Mouse (Mus musculus): ENCODE measurements around the gene Nup210. TPM values are rescaled to one million over a fixed set of nuclear protein-coding genes. Genes with fewer than 3 reads are reported as not detected.
A peak's percentile ranks its signal among the peaks of the same experiment; 100 is the strongest.

Gene Nup210
- polyA plus RNA-seq, 1 experiment from 2014 or later = 15.8 TPM

GRCm38 (mm10) chr6:90988299-90988625 is 128.4 kb downstream of the Nup210 start:
- peaks cover 4% of the 10 kb centered on the region for H3K27me3 ChIP-seq (ENCODE audit: control insufficient read depth, insufficient read depth, low read length)
- ATAC-seq (ENCODE audit: low FRiP score) (peak; percentile 41), DNase-seq (ENCODE audit: low spot score, missing footprints) (no peak)
- WGBS = under 1% methylated on average over 31 of the region's 59 CpGs
- H3K9me3 ChIP-seq (ENCODE audit: control insufficient read depth, low read length) = no peaks in the 10 kb centered on the region; the same call in 1 of the 2 replicates
- peak overlapping the region; percentile 70 for H3K4me3 ChIP-seq (ENCODE audit: low read depth, low read length)
- H3K4me1 ChIP-seq (ENCODE audit: control insufficient read depth, insufficient read depth, low read length) = peaks cover 10% of the 10 kb centered on the region; the same call in 1 of the 2 replicates
- H3K36me3 ChIP-seq (ENCODE audit: control insufficient read depth, insufficient read depth, low read length) = no peaks in the 10 kb centered on the region
- peak overlapping the region; percentile 73 for H3K9ac ChIP-seq (ENCODE audit: low read length)
- peak overlapping the region; percentile 51; the same call in 1 of the 2 replicates for H3K27ac ChIP-seq (ENCODE audit: low read depth, low read length)
- peak overlapping the region; percentile 100 for H3K4me2 ChIP-seq

- Histone ChIP-seq H3K36me3 (ENCODE audit: control insufficient read depth, insufficient read depth, low read length) (no peaks in the 10 kb centered on the region), H3K4me1 (ENCODE audit: control insufficient read depth, insufficient read depth, low read length) (peaks cover 10% of the 10 kb centered on the region; the same call in 1 of the 2 replicates), H3K27me3 (ENCODE audit: control insufficient read depth, insufficient read depth, low read length) (peaks cover 4% of the 10 kb centered on the region), H3K27ac (ENCODE audit: low read depth, low read length) (0 out of 2 replicates have a peak overlapping the region, but pooled peaks have one; percentile 51), H3K9ac (ENCODE audit: low read length) (peak overlapping the region; percentile 73), H3K4me2 (peak overlapping the region; percentile 100), H3K4me3 (ENCODE audit: low read depth, low read length) (peak overlapping the region; percentile 70), H3K9me3 (ENCODE audit: control insufficient read depth, low read length) (no peaks in the 10 kb centered on the region; the same call in 1 of the 2 replicates)
- peak; percentile 95 for DNase-seq (ENCODE audit: low spot score, missing footprints)
- ATAC-seq (ENCODE audit: low FRiP score) = peak; percentile 17; the same call in 1 of the 2 replicates
- under 1% methylated on average over 55 of the region's 76 CpGs for WGBS
These were observed 128.9 kb downstream of the Nup210 start for GRCm38 (mm10) chr6:90987561-90988298.

- 57% methylated on average over 3 of the region's 3 CpGs for WGBS
- ATAC-seq (ENCODE audit: low FRiP score) = no peak
These were observed 132.5 kb downstream of the Nup210 start for GRCm38 (mm10) chr6:90984101-90984500.

DNA sequence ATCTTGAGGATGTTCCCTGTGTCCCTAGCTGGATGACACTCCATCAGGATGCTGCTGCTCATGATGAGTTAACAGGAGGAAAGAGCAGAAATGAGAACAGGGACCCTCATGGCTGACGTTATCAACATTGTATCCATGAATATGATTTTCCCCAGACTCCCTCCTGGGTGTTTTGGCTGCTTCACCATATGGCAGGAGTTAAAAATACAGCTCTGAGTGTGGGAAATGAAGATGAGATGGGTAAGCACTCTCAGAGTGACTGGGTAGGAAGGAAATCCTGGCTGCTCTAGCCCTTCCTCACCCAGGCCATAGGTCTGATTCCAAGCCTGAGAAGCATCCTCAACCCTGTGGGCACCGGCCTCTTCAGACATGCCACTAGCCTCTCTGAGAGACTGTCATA is 142.3 kb downstream of the Nup210 start:
- no peaks in the 10 kb centered on the region for H3K27me3 ChIP-seq (ENCODE audit: control insufficient read depth, insufficient read depth, low read length)
- no peak overlapping the region for H3K27ac ChIP-seq (ENCODE audit: low read depth, low read length)
- H3K4me2 ChIP-seq = no peak overlapping the region
- no peaks in the 10 kb centered on the region for H3K9me3 ChIP-seq (ENCODE audit: control insufficient read depth, low read length)
- DNase-seq (ENCODE audit: low spot score, missing footprints) = no peak
- H3K9ac ChIP-seq (ENCODE audit: low read length) = no peak overlapping the region
- peaks cover 4% of the 10 kb centered on the region; the same call in 1 of the 2 replicates for H3K4me1 ChIP-seq (ENCODE audit: control insufficient read depth, insufficient read depth, low read length)
- 80% methylated on average over 2 of the region's 2 CpGs for WGBS
- no peak for ATAC-seq (ENCODE audit: low FRiP score)
- no peak overlapping the region for H3K4me3 ChIP-seq (ENCODE audit: low read depth, low read length)
- no peaks in the 10 kb centered on the region for H3K36me3 ChIP-seq (ENCODE audit: control insufficient read depth, insufficient read depth, low read length)

More at GRCm38 (mm10) chr6:90984101-90984500, 132.5 kb downstream of the Nup210 start:
- no peak overlapping the region for H3K4me2 ChIP-seq
- DNase-seq (ENCODE audit: low spot score, missing footprints) = no peak
- H3K4me1 ChIP-seq (ENCODE audit: control insufficient read depth, insufficient read depth, low read length) = peaks cover 10% of the 10 kb centered on the region; the same call in 1 of the 2 replicates
- no peak overlapping the region for H3K9ac ChIP-seq (ENCODE audit: low read length)
- H3K36me3 ChIP-seq (ENCODE audit: control insufficient read depth, insufficient read depth, low read length) = no peaks in the 10 kb centered on the region
- no peak overlapping the region for H3K27ac ChIP-seq (ENCODE audit: low read depth, low read length)
- H3K4me3 ChIP-seq (ENCODE audit: low read depth, low read length) = no peak overlapping the region
- peaks cover 4% of the 10 kb centered on the region for H3K27me3 ChIP-seq (ENCODE audit: control insufficient read depth, insufficient read depth, low read length)
- H3K9me3 ChIP-seq (ENCODE audit: control insufficient read depth, low read length) = no peaks in the 10 kb centered on the region

DNA sequence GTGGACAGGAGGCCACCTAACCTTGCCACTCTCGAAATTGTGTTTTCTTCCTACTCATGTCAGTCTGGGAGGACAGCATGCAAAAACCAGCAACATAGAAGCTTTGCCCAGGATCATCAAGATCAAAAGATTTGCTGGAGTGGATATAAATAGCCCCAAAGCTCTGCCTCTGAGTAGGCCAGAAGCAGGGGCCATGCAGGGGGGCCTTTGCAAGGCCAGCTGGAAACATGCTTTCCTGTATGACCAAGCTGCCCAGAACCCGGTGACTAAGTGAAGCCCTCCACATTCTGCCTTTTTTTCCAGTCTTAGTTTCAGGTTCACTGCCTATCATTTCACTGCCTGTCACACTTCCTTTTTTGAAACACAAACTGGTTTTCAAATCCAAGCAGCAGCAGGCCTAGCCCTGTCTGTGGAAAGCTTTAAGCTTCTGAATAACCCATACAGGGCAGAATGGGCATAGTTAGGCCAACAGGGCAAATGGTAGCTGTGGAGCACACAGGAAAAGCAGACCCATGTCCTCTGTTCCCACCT is 147.2 kb downstream of the Nup210 start:
- WGBS = 53% methylated on average over 2 of the region's 2 CpGs
- no peaks in the 10 kb centered on the region for H3K36me3 ChIP-seq (ENCODE audit: control insufficient read depth, insufficient read depth, low read length)
- peak overlapping the region; percentile 20; the same call in 1 of the 2 replicates for H3K27ac ChIP-seq (ENCODE audit: low read depth, low read length)

More for the DNA sequence above, 147.2 kb downstream of the Nup210 start:
- DNase-seq (ENCODE audit: low spot score, missing footprints) (no peak), ATAC-seq (ENCODE audit: low FRiP score) (no peak)
- Histone ChIP-seq H3K4me3 (ENCODE audit: low read depth, low read length) (no peak overlapping the region), H3K9me3 (ENCODE audit: control insufficient read depth, low read length) (no peaks in the 10 kb centered on the region), H3K4me2 (no peak overlapping the region), H3K4me1 (ENCODE audit: control insufficient read depth, insufficient read depth, low read length) (peaks cover 5% of the 10 kb centered on the region; the same call in 1 of the 2 replicates), H3K9ac (ENCODE audit: low read length) (no peak overlapping the region), H3K27me3 (ENCODE audit: control insufficient read depth, insufficient read depth, low read length) (no peaks in the 10 kb centered on the region)

Other genes starting within 250 kb of the Nup210 start
- gene Iqsec1, start 128.1 kb downstream of the Nup210 start, polyA plus RNA-seq (2014; fragmentation: Nextera tagmentation; extraction: Ambion mirVana) = 14.6 and 16.5 TPM in 2 replicates
- gene Hdac11, start 39.8 kb upstream of the Nup210 start, polyA plus RNA-seq (2014; fragmentation: Nextera tagmentation; extraction: Ambion mirVana) = 12.8 and 13.0 TPM in 2 replicates
- 21.9 TPM in 2 replicates for gene Fbln2, start 95.6 kb upstream of the Nup210 start, polyA plus RNA-seq (2014; fragmentation: Nextera tagmentation; extraction: Ambion mirVana)